Mouse (Mus musculus) lung, postnatal 0 days (tissue): Measurements from ENCODE around the gene Epc2. TPM values are rescaled to one million over a fixed set of nuclear protein-coding genes. Genes with fewer than 3 reads are reported as not detected.

ENCODE experiments used
- ATAC-seq: fragments of 200-750 bp; cut with Nextera tagmentation; 2 replicates; pipeline ENCODE4 v1.8.0; 2017; ENCODE audit warnings: moderate library complexity
- DNase-seq: peaks from one replicate; pipeline ENCODE4 v3.0.0-alpha.2; 2016; ENCODE audit warnings: low spot score
- H3K27ac ChIP-seq: fragments of 300-500 bp; sonication (generic); 2 replicates; pipeline ENCODE4 v1.5.1; 2014; ENCODE audit warnings: antibody characterized with exemption, mild to moderate bottlenecking, low read length, mixed read lengths
- H3K27me3 ChIP-seq: fragments of 300-500 bp; sonication (generic); replicated peaks from 2 replicates; pipeline ENCODE4 v1.6.1; 2014; ENCODE audit warnings: low read length, mixed read lengths; ENCODE audit not compliant: insufficient read depth
- H3K36me3 ChIP-seq: fragments of 300-500 bp; sonication (generic); 2 replicates; pipeline ENCODE4 v1.6.1; 2014; ENCODE audit warnings: low read length, mixed read lengths; ENCODE audit not compliant: insufficient read depth
- H3K4me1 ChIP-seq: fragments of 300-500 bp; sonication (generic); 2 replicates; pipeline ENCODE4 v1.6.1; 2014; ENCODE audit warnings: antibody characterized with exemption, low read depth, low read length, mixed read lengths; ENCODE audit not compliant: insufficient read depth
- H3K4me2 ChIP-seq: fragments of 300-500 bp; sonication (generic); replicated peaks from 2 replicates; pipeline ENCODE4 v1.6.1; 2014; ENCODE audit warnings: low read depth, mild to moderate bottlenecking, low read length, moderate library complexity, mixed read lengths
- H3K4me3 ChIP-seq: fragments of 300-500 bp; sonication (generic); 2 replicates; pipeline ENCODE4 v1.5.1; 2014; ENCODE audit warnings: low read depth, low read length
- H3K9ac ChIP-seq: fragments of 300-500 bp; sonication (generic); replicated peaks from 2 replicates; pipeline ENCODE4 v1.6.1; 2014; ENCODE audit warnings: low read depth, mild to moderate bottlenecking
- H3K9me3 ChIP-seq: fragments of 300-500 bp; sonication (generic); 2 replicates; pipeline ENCODE4 v1.6.1; 2016; ENCODE audit warnings: low read length, mixed read lengths
- CTCF ChIP-seq: IDR thresholded peaks from 2 replicates; pipeline ENCODE4 v1.5.1; 2016; ENCODE audit warnings: antibody characterized with exemption, mild to moderate bottlenecking
- EP300 ChIP-seq: IDR thresholded peaks from 2 replicates; pipeline ENCODE4 v1.6.1; 2016; ENCODE audit warnings: antibody characterized with exemption, mild to moderate bottlenecking, control low read depth
- WGBS: fragments of 180-500 bp; shearing (Covaris S2); extraction: QIAGEN DNeasy Blood & Tissue Kit; methylation state at CpG from one replicate; pipeline ENCODE4 v1.1.7; 2014; 5-methylcytosine and 5-hydroxymethylcytosine counted together
- polyA plus RNA-seq: library from polyadenylated mRNA; unstranded; fragments of >200 nt; fragmentation: Nextera tagmentation; extraction: Ambion mirVana; gene quantifications from 2 replicates; pipeline ENCODE4 v1.2.1, GENCODE M21; 2015

The Epc2 gene
- polyA plus RNA-seq, 1 experiment from 2014 or later: 4.9 TPM

- no peak overlapping the region for H3K9ac ChIP-seq
- no peaks in the 10 kb centered on the region for H3K27me3 ChIP-seq
- no peak overlapping the region for H3K4me2 ChIP-seq
- H3K36me3 ChIP-seq: no peaks in the 10 kb centered on the region
- no peak overlapping the region for H3K27ac ChIP-seq
- TF ChIP-seq EP300 (no peak), CTCF (no peak)
- H3K4me1 ChIP-seq: no peaks in the 10 kb centered on the region
- no peak for DNase-seq
- 59% methylated on average over 2 of the region's 2 CpGs for WGBS
- no peaks in the 10 kb centered on the region for H3K9me3 ChIP-seq
- H3K4me3 ChIP-seq: no peak overlapping the region
- ATAC-seq: no peak
Observed at GRCm38 (mm10) chr2:49521564-49521963, 70.3 kb downstream of the Epc2 start.

- H3K36me3 ChIP-seq: no peaks in the 10 kb centered on the region
- no peaks in the 10 kb centered on the region for H3K9me3 ChIP-seq
- no peak overlapping the region for H3K4me2 ChIP-seq
- no peak for ATAC-seq
- no peak overlapping the region for H3K27ac ChIP-seq
- TF ChIP-seq CTCF (no peak), EP300 (no peak)
- WGBS: 81% methylated on average over 4 of the region's 4 CpGs
- no peak for DNase-seq
- no peaks in the 10 kb centered on the region for H3K4me1 ChIP-seq
- H3K9ac ChIP-seq: no peak overlapping the region
- H3K27me3 ChIP-seq: no peaks in the 10 kb centered on the region
- no peak overlapping the region for H3K4me3 ChIP-seq
Observed at GRCm38 (mm10) chr2:49522578-49522977, 71.3 kb downstream of the Epc2 start.

GRCm38 (mm10) chr2:49537147-49537546 lies 85.9 kb downstream of the Epc2 start:
- Histone ChIP-seq H3K9ac (no peak overlapping the region), H3K4me3 (no peak overlapping the region), H3K27me3 (no peaks in the 10 kb centered on the region), H3K27ac (no peak overlapping the region), H3K4me1 (no peaks in the 10 kb centered on the region), H3K36me3 (peaks cover 9% of the 10 kb centered on the region; the same call in 1 of the 2 replicates), H3K4me2 (no peak overlapping the region), H3K9me3 (no peaks in the 10 kb centered on the region)
- TF ChIP-seq EP300 (no peak), CTCF (no peak)
- WGBS: 87% methylated on average over 6 of the region's 6 CpGs
- ATAC-seq: no peak
- DNase-seq: no peak

- ATAC-seq (no peak), DNase-seq (no peak)
- Histone ChIP-seq H3K9me3 (no peaks in the 10 kb centered on the region), H3K36me3 (peaks cover 9% of the 10 kb centered on the region; the same call in 1 of the 2 replicates), H3K9ac (no peak overlapping the region), H3K4me2 (no peak overlapping the region), H3K4me1 (no peaks in the 10 kb centered on the region), H3K27me3 (no peaks in the 10 kb centered on the region), H3K27ac (no peak overlapping the region), H3K4me3 (no peak overlapping the region)
- no peak for TF ChIP-seq EP300
- no peak for TF ChIP-seq CTCF
- WGBS: 62% methylated on average over 2 of the region's 2 CpGs
Observed at GRCm38 (mm10) chr2:49538056-49538455, 86.8 kb downstream of the Epc2 start.

- no peaks in the 10 kb centered on the region for H3K4me1 ChIP-seq
- H3K27me3 ChIP-seq: no peaks in the 10 kb centered on the region
- no peak overlapping the region for H3K9ac ChIP-seq
- no peak overlapping the region for H3K27ac ChIP-seq
- 81% methylated on average over 2 of the region's 2 CpGs for WGBS
- H3K9me3 ChIP-seq: no peaks in the 10 kb centered on the region
- DNase-seq (no peak), ATAC-seq (no peak)
- H3K4me3 ChIP-seq: no peak overlapping the region
- TF ChIP-seq EP300: no peak
- no peak for TF ChIP-seq CTCF
- H3K4me2 ChIP-seq: no peak overlapping the region
- H3K36me3 ChIP-seq: peaks cover 9% of the 10 kb centered on the region; the same call in 1 of the 2 replicates
Observed at GRCm38 (mm10) chr2:49539745-49540144, 88.5 kb downstream of the Epc2 start.

GRCm38 (mm10) chr2:49547813-49548212 lies 96.5 kb downstream of the Epc2 start:
- DNase-seq (peak; percentile 52), ATAC-seq (peak; percentile 72)
- no peak overlapping the region for H3K9ac ChIP-seq
- no peak for TF ChIP-seq CTCF
- TF ChIP-seq EP300: no peak
- H3K27ac ChIP-seq: no peak overlapping the region
- H3K27me3 ChIP-seq: no peaks in the 10 kb centered on the region
- H3K4me2 ChIP-seq: no peak overlapping the region
- H3K4me1 ChIP-seq: no peaks in the 10 kb centered on the region
- WGBS: 33% methylated on average over 5 of the region's 5 CpGs
- no peaks in the 10 kb centered on the region for H3K9me3 ChIP-seq
- peaks cover 8% of the 10 kb centered on the region; the same call in 1 of the 2 replicates for H3K36me3 ChIP-seq
- H3K4me3 ChIP-seq: no peak overlapping the region

- 91% methylated on average over 5 of the region's 5 CpGs for WGBS
- no peak overlapping the region for H3K9ac ChIP-seq
- H3K27me3 ChIP-seq: no peaks in the 10 kb centered on the region
- peaks cover 8% of the 10 kb centered on the region; the same call in 1 of the 2 replicates for H3K36me3 ChIP-seq
- no peak overlapping the region for H3K4me3 ChIP-seq
- no peak overlapping the region for H3K4me2 ChIP-seq
- H3K27ac ChIP-seq: no peak overlapping the region
- ATAC-seq: no peak
- DNase-seq: no peak
- no peak for TF ChIP-seq EP300
- H3K4me1 ChIP-seq: no peaks in the 10 kb centered on the region
- H3K9me3 ChIP-seq: no peaks in the 10 kb centered on the region
Observed at GRCm38 (mm10) chr2:49548492-49548891, 97.2 kb downstream of the Epc2 start.
